Mouse (Mus musculus): ENCODE measurements around the gene Ano10.

DNA sequence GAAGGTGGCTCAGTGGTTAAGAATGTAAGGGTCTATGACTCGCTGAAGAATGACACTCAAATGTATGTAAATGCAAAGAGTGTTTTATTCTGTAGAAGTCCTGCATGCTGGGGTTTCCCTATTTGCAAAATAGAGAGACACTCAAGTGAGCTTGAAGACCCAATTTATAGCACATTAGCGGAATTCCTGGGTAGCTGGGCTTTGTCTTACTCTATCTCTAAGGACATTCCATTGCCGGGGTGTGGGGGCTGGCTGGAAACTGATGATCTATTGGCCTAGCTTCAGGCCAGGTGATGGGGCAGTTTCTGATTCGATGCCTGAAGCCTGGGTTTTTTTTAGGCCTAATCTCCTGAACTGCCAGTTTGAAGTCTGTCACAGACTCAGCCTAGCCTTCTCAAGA, 20.7 kb upstream of the Ano10 start:
- no peak for TF ChIP-seq POLR2A (IDR thresholded peaks at IDR 0.05; ENCODE audit: low read depth, low read length)
- no peak for TF ChIP-seq CTCF (IDR thresholded peaks at IDR 0.05; ENCODE audit: borderline replicate concordance, insufficient read depth, low read length)

All from embryonic fibroblast, embryonic 13.5 days (primary cell).